Mouse (Mus musculus): ENCODE measurements around the gene Mgat4c. TPM values are rescaled to one million over a fixed set of nuclear protein-coding genes. Genes with fewer than 3 reads are reported as not detected.

Gene Mgat4c
- not detected in 2 replicates for polyA plus RNA-seq (2015; fragmentation: Nextera tagmentation; extraction: Ambion mirVana)

DNA sequence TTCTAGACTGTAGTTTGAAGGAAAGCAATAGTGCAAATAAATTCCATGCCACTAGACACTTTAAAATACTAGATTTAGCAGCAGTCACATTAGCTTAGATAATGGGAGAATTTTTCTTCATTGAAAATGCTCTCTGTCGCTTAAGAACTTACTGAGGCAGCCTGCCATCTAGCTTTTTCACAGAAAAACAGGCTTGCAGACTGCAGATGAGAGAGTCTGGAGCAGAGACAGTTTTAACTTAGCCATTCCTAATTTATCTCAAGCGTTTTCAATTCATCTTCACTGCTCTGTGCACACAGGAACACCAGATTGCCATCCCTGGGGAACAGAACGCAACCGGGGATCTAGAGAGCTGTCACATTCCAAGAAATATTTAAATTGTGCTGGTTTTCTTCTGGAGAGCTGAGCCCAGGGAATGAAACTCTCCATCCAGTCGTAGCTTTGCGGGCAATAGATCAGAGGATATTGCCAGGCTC is at the start of gene Mgat4c:
TSS of gene Mgat4c (plus strand) at position 51 of the 476 bp plus-strand sequence.
- no peak for DNase-seq
- TF ChIP-seq EP300 (IDR thresholded peaks at IDR 0.05; ENCODE audit: low read depth): no peak
- TF ChIP-seq CTCF (IDR thresholded peaks at IDR 0.05; ENCODE audit: low read depth): no peak

DNA sequence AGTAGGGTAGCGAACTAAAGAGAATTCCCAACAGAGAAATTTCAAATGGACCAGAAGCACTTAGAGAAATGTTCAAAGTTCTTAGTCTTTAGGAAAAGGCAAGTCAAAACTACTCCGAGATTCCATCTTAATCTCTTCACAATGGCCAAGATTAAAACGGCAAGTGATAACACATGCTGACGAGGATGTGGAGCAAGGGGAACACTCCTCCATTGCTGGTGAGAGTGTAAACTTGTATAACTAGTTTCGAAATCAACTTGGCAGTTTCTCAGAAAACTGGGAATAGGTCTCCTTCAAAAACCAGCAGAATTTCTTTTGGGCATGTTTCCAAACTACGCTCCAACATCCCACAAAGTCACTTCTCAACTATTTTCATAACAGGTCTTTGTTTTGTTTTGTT is 46.0 kb upstream of the Mgat4c start:
- no peak for TF ChIP-seq EP300 (IDR thresholded peaks at IDR 0.05; ENCODE audit: low read depth)
- TF ChIP-seq CTCF (IDR thresholded peaks at IDR 0.05; ENCODE audit: low read depth): no peak

More for the DNA sequence above, at the start of gene Mgat4c:
- Histone ChIP-seq H3K9me3 (ENCODE audit: low read length) (no peaks in the 10 kb centered on the region), H3K4me1 (ENCODE audit: insufficient read depth) (no peaks in the 10 kb centered on the region), H3K4me3 (ENCODE audit: low read depth, low read length) (no peak within 1 kb of the TSS), H3K9ac (replicated peaks) (no peak within 1 kb of the TSS), H3K4me2 (ENCODE audit: low read depth, low read length) (no peak within 1 kb of the TSS), H3K27ac (ENCODE audit: low read depth) (no peak within 1 kb of the TSS), H3K36me3 (replicated peaks; ENCODE audit: insufficient read depth, low read length) (no peaks in the 10 kb centered on the region), H3K27me3 (ENCODE audit: insufficient read depth, low read length) (no peaks in the 10 kb centered on the region)
- WGBS (ENCODE audit: insufficient replicate concordance): 76% methylated on average over 6 of the region's 6 CpGs
- ATAC-seq: no peak

DNA sequence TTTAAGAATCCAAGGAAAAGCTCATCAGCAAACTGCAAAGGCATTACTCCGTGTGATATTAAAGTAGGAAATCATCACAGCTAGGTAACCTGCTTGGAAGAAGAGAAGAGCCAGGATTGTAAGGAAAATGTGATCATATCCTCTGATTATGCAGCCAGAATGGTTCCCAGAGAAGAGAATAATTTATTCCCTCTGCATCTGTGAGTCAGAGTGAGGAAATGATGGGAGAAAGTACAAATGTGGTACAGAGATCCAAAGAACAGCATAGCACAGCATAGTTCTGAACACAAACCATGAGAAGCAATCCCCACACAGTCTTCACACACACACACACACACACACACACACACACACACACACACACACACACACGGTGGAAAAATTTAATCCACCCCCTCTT is 40.2 kb upstream of the Mgat4c start:
- H3K4me2 ChIP-seq (ENCODE audit: low read depth, low read length): no peak overlapping the region
- H3K27me3 ChIP-seq (ENCODE audit: insufficient read depth, low read length): no peaks in the 10 kb centered on the region
- DNase-seq (no peak), ATAC-seq (no peak)
- no peaks in the 10 kb centered on the region for H3K9me3 ChIP-seq (ENCODE audit: low read length)
- 73% methylated on average over 2 of the region's 2 CpGs for WGBS (ENCODE audit: insufficient replicate concordance)
- H3K4me1 ChIP-seq (ENCODE audit: insufficient read depth): no peaks in the 10 kb centered on the region
- no peak for TF ChIP-seq CTCF (IDR thresholded peaks at IDR 0.05; ENCODE audit: low read depth)
- no peak for TF ChIP-seq EP300 (IDR thresholded peaks at IDR 0.05; ENCODE audit: low read depth)
- no peaks in the 10 kb centered on the region for H3K36me3 ChIP-seq (replicated peaks; ENCODE audit: insufficient read depth, low read length)
- H3K27ac ChIP-seq (ENCODE audit: low read depth): no peak overlapping the region
- H3K9ac ChIP-seq (replicated peaks): no peak overlapping the region
- H3K4me3 ChIP-seq (ENCODE audit: low read depth, low read length): no peak overlapping the region

More for the DNA sequence above, 46.0 kb upstream of the Mgat4c start:
- Histone ChIP-seq H3K9ac (replicated peaks) (no peak overlapping the region), H3K4me3 (ENCODE audit: low read depth, low read length) (no peak overlapping the region), H3K27ac (ENCODE audit: low read depth) (no peak overlapping the region), H3K9me3 (ENCODE audit: low read length) (no peaks in the 10 kb centered on the region), H3K4me2 (ENCODE audit: low read depth, low read length) (no peak overlapping the region), H3K27me3 (ENCODE audit: insufficient read depth, low read length) (no peaks in the 10 kb centered on the region), H3K36me3 (replicated peaks; ENCODE audit: insufficient read depth, low read length) (no peaks in the 10 kb centered on the region), H3K4me1 (ENCODE audit: insufficient read depth) (no peaks in the 10 kb centered on the region)
- 77% methylated on average over 6 of the region's 6 CpGs for WGBS (ENCODE audit: insufficient replicate concordance)
- DNase-seq (no peak), ATAC-seq (no peak)

DNA sequence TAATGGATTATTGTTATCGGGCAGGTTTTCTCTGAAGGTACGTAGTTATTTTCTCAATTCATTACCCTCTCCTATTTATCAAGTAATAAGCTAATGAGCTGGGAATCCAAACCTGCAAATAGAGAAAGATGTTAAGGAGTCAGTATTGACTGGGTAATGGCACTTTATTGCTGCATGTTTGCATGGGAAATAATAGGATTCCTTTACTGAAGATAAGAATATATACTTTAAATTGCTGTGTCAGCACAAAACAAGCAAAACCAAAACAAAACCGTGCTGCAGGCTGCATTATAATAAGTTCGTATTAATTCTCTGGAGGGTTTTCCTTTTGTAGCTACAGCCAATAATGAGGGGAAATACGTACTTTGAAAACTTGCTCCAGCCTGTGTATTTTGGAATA is 627 bp downstream of the Mgat4c start:
- H3K27me3 ChIP-seq (ENCODE audit: insufficient read depth, low read length): no peaks in the 10 kb centered on the region
- H3K9ac ChIP-seq (replicated peaks): no peak overlapping the region
- no peak for ATAC-seq
- no peak overlapping the region for H3K4me3 ChIP-seq (ENCODE audit: low read depth, low read length)
- no peaks in the 10 kb centered on the region for H3K4me1 ChIP-seq (ENCODE audit: insufficient read depth)
- H3K4me2 ChIP-seq (ENCODE audit: low read depth, low read length): no peak overlapping the region
- no peak for DNase-seq
- no peaks in the 10 kb centered on the region for H3K36me3 ChIP-seq (replicated peaks; ENCODE audit: insufficient read depth, low read length)
- TF ChIP-seq EP300 (IDR thresholded peaks at IDR 0.05; ENCODE audit: low read depth): no peak
- no peak for TF ChIP-seq CTCF (IDR thresholded peaks at IDR 0.05; ENCODE audit: low read depth)
- H3K9me3 ChIP-seq (ENCODE audit: low read length): no peaks in the 10 kb centered on the region
- no peak overlapping the region for H3K27ac ChIP-seq (ENCODE audit: low read depth)
- 82% methylated on average over 5 of the region's 5 CpGs for WGBS (ENCODE audit: insufficient replicate concordance)

DNA sequence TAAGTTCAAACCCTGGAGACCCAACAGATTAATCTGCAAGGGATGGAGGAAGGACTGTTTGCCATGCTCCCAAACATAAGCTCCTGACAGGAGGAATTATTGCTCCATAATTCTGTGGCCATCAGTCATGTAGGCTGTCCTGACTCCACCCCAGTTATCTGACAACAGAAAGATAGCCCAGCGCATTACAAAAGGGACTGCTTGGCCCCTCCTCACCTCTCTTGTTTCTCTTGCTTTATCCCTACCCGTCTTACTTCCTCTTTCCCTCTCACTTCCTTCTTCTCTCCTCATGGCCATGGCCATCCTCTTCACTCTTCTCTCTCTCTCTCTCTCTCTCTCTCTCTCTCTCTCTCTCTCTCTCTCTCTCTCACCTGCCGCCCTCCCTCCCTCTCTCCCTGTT is 80.5 kb downstream of the Mgat4c start:
- no peak overlapping the region for H3K9ac ChIP-seq (replicated peaks)
- H3K4me2 ChIP-seq (ENCODE audit: low read depth, low read length): no peak overlapping the region
- H3K27me3 ChIP-seq (ENCODE audit: insufficient read depth, low read length): no peaks in the 10 kb centered on the region
- no peaks in the 10 kb centered on the region for H3K4me1 ChIP-seq (ENCODE audit: insufficient read depth)
- H3K4me3 ChIP-seq (ENCODE audit: low read depth, low read length): no peak overlapping the region
- no peak for ATAC-seq
- no peak for TF ChIP-seq CTCF (IDR thresholded peaks at IDR 0.05; ENCODE audit: low read depth)
- TF ChIP-seq EP300 (IDR thresholded peaks at IDR 0.05; ENCODE audit: low read depth): no peak
- 64% methylated on average over 3 of the region's 3 CpGs for WGBS (ENCODE audit: insufficient replicate concordance)
- H3K27ac ChIP-seq (ENCODE audit: low read depth): no peak overlapping the region
- no peak for DNase-seq
- H3K36me3 ChIP-seq (replicated peaks; ENCODE audit: insufficient read depth, low read length): no peaks in the 10 kb centered on the region
- no peaks in the 10 kb centered on the region for H3K9me3 ChIP-seq (ENCODE audit: low read length)

DNA sequence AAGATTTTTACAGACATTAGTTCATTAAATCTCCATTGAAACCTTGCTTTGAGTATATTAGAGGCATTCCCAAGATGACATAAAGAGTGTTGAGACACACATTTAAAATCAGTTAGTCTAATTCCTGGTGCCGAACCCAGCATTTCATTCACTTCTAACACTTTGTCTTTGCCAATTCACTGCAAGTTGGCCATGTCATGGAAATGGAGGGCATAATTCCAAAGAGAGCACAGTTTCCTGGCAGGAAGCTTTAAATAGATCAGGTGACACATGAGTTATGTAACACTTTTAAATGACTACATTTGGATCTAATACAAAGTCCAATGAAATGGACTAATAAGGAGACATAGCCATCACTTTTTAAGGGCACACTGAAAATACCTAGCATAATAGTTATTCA is 89.4 kb downstream of the Mgat4c start:
- no peaks in the 10 kb centered on the region for H3K9me3 ChIP-seq (ENCODE audit: low read length)
- no peak overlapping the region for H3K4me2 ChIP-seq (ENCODE audit: low read depth, low read length)
- H3K9ac ChIP-seq (replicated peaks): no peak overlapping the region
- WGBS (ENCODE audit: insufficient replicate concordance): 75% methylated on average over 1 of the region's 1 CpGs
- no peak for ATAC-seq
- H3K27ac ChIP-seq (ENCODE audit: low read depth): no peak overlapping the region
- H3K27me3 ChIP-seq (ENCODE audit: insufficient read depth, low read length): no peaks in the 10 kb centered on the region
- TF ChIP-seq EP300 (IDR thresholded peaks at IDR 0.05; ENCODE audit: low read depth) (no peak), CTCF (IDR thresholded peaks at IDR 0.05; ENCODE audit: low read depth) (no peak)
- no peaks in the 10 kb centered on the region for H3K36me3 ChIP-seq (replicated peaks; ENCODE audit: insufficient read depth, low read length)
- H3K4me3 ChIP-seq (ENCODE audit: low read depth, low read length): no peak overlapping the region
- no peak for DNase-seq
- H3K4me1 ChIP-seq (ENCODE audit: insufficient read depth): no peaks in the 10 kb centered on the region

DNA sequence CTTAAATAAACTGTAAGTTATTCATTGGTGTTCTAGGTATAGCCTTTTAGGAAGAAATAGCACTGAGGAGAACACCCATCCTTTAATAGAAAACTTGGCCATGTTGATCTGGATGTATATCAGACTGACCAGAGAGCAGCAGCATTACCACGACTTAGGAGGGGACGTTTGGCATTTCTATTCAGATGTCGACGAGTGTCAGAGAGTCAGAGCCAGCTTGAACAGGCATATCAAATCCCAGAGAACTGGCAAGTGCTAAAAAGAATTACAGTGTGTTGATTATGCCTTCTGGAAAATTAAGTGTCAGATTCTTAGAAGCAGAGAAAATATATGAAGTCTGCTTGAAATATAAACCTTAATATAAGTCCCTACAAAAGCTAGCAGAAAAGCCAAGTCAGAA is 89.9 kb downstream of the Mgat4c start:
- no peak overlapping the region for H3K4me2 ChIP-seq (ENCODE audit: low read depth, low read length)
- no peak for DNase-seq
- no peak overlapping the region for H3K9ac ChIP-seq (replicated peaks)
- no peaks in the 10 kb centered on the region for H3K36me3 ChIP-seq (replicated peaks; ENCODE audit: insufficient read depth, low read length)
- H3K4me1 ChIP-seq (ENCODE audit: insufficient read depth): no peaks in the 10 kb centered on the region
- H3K27me3 ChIP-seq (ENCODE audit: insufficient read depth, low read length): no peaks in the 10 kb centered on the region
- 68% methylated on average over 4 of the region's 4 CpGs for WGBS (ENCODE audit: insufficient replicate concordance)
- no peak for TF ChIP-seq EP300 (IDR thresholded peaks at IDR 0.05; ENCODE audit: low read depth)
- no peak for TF ChIP-seq CTCF (IDR thresholded peaks at IDR 0.05; ENCODE audit: low read depth)
- no peaks in the 10 kb centered on the region for H3K9me3 ChIP-seq (ENCODE audit: low read length)
- ATAC-seq: no peak
- H3K27ac ChIP-seq (ENCODE audit: low read depth): no peak overlapping the region
- H3K4me3 ChIP-seq (ENCODE audit: low read depth, low read length): no peak overlapping the region

Data from liver, postnatal 0 days (tissue).